Mouse (Mus musculus): ENCODE data around the gene Plekhg1.

Gene Plekhg1

GRCm38 (mm10) chr10:3741791-3742190 is 1.6 kb downstream of the Plekhg1 start:
- no peak for DNase-seq (ENCODE audit: low spot score)

DNA sequence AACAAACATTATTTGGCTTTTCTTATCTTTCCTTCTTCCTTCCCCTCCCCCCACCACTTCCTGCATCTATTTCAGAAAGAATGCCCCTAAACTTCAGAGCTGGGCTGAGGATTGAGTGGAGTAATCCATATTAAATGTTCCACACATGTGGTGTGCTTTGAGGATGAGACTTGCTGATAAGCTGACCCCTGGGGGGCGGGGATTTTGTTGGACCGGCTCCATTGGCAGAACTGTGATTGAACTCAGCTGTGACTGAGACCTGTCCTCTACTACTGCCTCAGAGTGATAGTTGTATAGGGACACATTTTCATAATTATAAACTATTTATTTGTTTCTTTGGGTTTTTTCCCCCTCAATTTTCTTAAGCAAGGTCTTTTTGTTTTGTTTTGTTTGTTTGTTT is 2.9 kb downstream of the Plekhg1 start:
- DNase-seq (ENCODE audit: low spot score), result no peak

DNA sequence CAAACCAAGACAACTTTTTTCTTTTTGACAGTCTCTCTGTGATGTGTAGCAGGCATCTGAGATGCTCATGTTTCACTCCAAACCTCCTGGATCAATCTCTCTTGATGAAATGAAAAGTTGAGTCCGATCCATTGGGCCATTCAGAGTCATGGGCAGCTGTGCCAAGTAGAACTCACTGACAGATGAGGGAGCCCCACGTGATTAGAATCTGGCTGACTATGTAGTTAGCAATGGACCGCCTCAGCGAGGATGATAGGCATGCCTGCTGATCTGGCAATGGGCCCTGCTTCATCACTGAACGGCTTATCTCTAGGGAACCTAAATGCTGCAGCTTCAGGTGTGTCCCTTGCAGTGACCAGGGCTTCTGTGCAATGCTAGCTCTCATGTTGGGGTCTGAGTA is 3.7 kb downstream of the Plekhg1 start:
- DNase-seq (ENCODE audit: low spot score), result no peak

GRCm38 (mm10) chr10:3746794-3747518 is 6.8 kb downstream of the Plekhg1 start:
- DNase-seq (ENCODE audit: low spot score), result no peak

DNA sequence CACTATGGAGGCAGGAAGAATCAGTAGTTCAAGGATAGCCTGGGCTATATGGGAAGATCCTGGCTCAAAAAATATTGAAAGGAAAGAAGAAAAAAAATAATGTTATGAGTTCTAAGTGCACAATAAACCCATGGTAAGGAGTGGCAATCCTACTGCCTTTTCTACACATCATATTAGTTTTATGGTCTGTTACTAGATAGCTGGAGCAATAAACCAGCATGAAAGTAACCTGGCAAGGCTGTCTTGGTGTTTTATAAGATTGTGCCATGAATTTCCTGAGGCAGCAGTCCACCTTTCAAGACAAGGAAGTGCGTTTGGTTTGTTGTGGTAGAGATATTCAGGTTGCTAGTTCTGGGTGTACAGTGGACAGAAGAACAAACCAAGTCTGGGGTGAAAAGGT is 9.4 kb downstream of the Plekhg1 start:
- no peak for DNase-seq (ENCODE audit: low spot score)

DNA sequence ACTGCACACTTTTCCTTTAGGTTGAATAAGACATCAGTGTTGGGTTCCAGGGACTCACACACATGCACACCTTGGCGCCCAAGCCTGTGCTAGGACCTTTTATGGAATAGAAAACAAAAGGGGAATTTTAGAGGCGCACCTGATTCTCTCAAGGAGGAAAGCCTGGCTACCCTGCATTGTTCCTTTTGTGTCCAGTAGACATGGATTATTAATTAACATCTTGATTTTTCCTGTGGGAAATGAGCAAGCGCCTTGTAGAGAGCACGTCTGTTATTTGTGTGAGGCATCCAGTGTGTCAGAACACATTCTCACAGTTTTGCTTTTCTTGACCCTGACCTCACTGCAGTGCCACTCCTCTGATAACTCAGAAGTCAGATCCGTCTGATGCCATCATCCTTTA is 21.8 kb downstream of the Plekhg1 start:
- DNase-seq (ENCODE audit: low spot score), result no peak

DNA sequence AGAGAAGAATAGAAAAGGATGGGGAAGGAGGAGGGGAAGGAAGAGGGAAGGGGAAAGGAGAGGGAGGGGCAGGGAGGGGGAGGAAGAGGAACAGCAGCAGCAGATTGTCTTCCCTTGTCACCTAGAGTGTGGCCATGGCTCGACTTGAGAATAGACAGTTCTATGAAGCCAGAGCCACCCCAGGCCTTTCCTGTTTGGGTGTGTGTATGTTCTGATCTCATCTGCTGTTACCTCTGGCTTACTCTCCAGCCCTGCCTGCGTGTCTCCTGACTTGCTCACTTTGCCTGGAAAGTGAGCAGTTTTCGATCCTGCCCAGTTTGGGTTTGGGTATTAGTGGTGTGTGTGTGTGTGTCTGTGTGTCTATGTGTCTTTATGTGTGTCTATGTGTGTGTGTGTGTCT is 23.0 kb downstream of the Plekhg1 start:
- DNase-seq (ENCODE audit: low spot score), result no peak

GRCm38 (mm10) chr10:3769131-3769530 is 29.0 kb downstream of the Plekhg1 start:
- no peak for DNase-seq (ENCODE audit: low spot score)

DNA sequence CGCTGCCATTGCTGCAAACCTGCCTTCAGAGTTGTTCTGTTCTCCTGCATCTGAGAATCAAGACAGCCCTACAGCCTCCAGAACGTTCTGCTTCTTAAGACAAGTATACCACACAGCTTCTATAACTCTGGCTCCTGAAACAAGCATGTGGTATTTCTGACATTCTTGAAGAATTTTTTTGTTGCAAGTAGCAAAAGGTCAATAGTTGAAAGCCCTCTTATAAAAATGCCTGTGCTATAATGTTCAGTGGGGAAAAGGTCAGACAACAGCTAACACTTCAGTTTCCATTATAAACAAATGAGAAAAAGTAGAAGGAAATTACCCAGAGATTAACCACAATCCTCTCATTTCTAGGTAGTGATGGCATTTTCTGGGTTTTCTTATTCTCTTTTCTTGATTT is 34.2 kb downstream of the Plekhg1 start:
- DNase-seq (ENCODE audit: low spot score), result no peak

- DNase-seq (ENCODE audit: low spot score), result no peak
Observed at GRCm38 (mm10) chr10:3776761-3777160, 36.6 kb downstream of the Plekhg1 start.

- no peak for DNase-seq (ENCODE audit: low spot score)
Observed at GRCm38 (mm10) chr10:3785362-3785761, 45.2 kb downstream of the Plekhg1 start.

DNA sequence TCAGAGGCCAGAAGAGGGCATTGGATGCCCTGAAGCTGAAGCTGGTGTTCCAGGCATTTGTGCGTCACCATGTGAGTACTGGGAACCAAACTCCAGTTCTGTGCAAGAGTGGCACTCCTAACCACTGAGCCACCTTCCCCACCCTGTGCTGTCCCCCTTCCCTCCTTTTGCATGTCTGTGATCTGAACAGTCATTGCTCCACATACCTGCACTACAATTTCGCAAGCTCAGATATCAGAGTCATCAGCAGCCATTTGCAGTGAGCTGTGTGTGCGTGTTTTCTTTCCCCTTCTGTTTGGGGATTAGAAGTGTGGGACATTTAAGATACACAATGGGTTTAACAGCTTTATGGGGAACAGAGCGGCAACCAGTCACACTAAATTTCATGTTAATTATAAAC is 46.4 kb downstream of the Plekhg1 start:
- DNase-seq (ENCODE audit: low spot score), result no peak

DNA sequence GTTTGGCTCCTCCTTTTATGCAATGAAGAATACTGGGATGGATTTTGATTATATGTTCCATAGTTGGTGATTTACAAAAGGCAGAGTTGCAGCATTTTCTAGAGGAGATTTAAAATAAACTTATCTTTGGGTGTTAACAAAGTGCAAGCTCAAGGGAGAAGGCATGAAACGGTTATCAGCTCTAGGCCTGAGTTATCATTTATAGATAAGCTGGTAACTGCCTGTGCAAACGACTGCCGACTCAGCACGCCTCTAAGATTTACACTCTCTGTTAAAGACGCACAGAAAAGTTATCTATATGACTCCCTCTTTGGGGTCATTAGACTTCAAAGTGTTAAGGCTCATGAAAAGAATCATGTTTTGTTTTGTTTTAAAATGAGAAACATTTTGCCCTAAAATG is 46.8 kb downstream of the Plekhg1 start:
- DNase-seq (ENCODE audit: low spot score), result no peak

GRCm38 (mm10) chr10:3793825-3794224 is 53.7 kb downstream of the Plekhg1 start:
- no peak for DNase-seq (ENCODE audit: low spot score)

GRCm38 (mm10) chr10:3799455-3799854 is 59.3 kb downstream of the Plekhg1 start:
- DNase-seq (ENCODE audit: low spot score), result no peak

- DNase-seq (ENCODE audit: low spot score), result no peak
Observed at GRCm38 (mm10) chr10:3801254-3801653, 61.1 kb downstream of the Plekhg1 start.

DNA sequence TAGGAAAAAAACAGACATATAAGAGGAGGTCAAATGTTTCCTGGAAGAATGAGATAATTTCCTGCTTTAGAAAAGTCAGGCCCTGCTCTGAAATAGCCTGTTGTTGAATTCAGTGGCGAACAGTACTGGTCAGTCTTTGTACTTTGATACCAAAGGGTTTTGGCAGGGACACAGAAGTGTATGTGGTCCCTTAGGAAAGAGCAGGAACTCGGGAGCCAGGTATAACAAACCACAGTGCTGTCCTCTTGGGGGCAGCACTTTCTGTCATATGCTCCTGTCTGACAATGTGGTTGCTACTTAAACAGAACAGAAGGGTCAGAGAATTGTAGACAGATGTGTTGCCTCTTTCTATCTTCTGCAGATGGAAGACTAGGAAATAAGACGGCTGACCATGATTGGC is 65.2 kb downstream of the Plekhg1 start:
- DNase-seq (ENCODE audit: low spot score), result no peak

- no peak for DNase-seq (ENCODE audit: low spot score)
Observed at GRCm38 (mm10) chr10:3807980-3808379, 67.8 kb downstream of the Plekhg1 start.

DNA sequence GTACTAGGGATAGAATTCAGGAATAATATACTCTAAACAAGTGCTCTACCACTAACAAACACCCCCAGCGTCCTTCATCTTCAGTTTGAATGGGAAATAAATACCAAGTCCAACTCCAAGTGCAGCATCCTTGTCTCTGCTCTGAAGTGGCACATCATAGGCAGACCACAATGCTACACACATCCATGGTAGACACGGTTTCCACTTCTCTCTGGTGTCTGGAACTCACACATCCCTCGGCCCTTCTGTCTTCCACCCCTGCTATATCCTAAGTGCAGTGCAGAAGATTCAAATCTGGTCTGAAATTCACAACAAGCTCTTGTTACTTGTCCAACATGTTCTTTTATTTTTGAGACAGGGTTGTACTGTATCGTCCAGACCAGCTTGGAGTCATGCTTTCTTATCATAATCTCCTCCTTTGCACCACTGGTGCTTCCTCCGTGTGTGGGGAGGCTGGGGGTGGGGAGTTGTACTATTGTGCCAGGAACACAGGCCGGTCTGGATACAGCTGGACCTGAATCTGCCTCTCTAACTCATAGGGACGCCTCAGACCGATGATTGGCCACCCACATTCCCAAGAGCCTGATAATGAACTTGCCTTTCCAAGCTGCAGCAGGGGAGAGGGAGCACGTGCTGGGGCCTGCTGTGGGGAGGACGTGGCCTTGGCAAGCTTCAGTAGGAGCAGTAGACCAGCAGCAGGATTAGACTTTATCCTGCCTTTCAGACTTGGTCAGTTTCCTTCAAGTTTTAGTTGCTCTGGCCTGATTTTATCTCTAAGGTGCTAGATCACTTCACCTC is 70.5 kb downstream of the Plekhg1 start:
- no peak for DNase-seq (ENCODE audit: low spot score)

DNA sequence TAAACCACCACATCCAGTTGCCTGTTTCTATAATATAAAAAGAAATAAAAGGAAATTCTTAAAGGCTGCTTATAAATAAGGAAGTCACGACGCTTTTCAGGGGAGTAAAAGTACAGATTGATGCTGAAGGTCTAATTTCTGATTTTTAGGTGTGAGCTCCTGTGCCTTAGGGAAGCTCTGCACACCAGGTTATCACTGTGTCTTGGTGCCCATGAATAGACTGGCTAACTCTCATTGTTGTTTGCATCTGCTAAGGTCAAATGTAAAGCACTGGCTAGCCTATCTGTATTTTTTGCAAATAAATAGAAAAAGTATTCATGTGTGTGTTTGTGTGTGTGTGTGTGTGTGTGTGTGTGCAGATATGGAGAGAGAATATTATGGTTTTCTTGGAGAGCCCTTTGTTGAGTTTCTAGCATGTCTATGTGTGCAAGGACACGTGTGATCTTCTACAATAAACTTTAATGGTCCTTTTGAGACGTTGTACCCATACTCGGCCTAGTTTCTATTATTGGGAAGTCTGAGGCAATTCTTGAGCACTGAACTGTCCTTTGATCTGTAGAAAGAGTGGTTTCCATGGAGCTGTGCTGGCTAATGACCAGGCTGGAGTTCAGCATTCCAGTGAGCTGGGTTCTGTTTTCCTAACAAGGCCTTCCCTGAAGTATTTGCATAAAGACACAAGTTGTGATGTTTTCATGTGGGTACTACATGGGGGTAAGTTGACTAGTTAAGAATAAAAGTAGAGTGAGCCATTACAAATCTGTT is 79.0 kb downstream of the Plekhg1 start:
- no peak for DNase-seq (ENCODE audit: low spot score)

DNA sequence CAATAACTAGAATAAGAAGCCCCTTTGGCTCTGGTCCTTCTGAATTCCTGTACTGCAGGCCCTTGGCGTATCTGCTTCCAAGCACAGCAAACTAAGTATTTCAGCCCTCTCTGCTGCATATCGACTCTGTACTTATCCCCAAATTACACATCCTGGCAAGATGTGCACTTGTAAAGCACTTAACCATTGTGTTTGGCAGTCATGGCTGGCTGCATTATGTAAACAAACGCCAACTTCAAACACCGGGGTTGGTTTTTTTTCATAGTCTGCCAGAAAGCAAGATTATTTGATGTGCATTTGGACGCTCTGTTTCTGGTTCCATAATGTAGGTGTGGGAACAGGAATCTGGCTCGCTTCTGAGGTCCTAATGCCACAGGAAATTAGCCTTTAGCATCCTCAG is 83.7 kb downstream of the Plekhg1 start:
- DNase-seq (ENCODE audit: low spot score), result no peak

GRCm38 (mm10) chr10:3826043-3826442 is 85.9 kb downstream of the Plekhg1 start:
- DNase-seq (ENCODE audit: low spot score), result no peak

DNA sequence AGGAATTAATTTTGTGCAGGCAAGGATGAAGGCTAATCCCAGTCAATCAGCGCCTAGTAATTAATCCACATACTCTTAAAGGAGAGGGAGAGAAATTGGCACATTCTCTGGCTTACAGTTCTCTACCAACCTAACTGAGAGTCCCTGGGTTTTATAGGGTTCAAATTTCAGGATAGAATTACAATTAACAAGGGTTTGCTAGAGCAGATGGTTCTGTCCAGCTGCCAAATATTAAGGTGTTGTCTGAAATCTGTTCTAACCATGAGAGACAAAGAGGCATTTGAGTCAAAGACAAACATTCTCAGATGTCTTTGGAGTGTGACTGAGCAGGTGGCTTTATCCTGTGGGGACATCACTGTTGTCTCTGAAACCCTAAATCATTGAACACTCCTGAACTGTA is 87.2 kb downstream of the Plekhg1 start:
- no peak for DNase-seq (ENCODE audit: low spot score)
